Mouse (Mus musculus): Measurements from ENCODE around the gene Cebpz. TPM values are rescaled to one million over a fixed set of nuclear protein-coding genes. Genes with fewer than 3 reads are reported as not detected.

Gene Cebpz
- 10 to 100 TPM; 51.9 to 81.0 TPM for polyA plus RNA-seq (2017; shearing (Covaris generic))

DNA sequence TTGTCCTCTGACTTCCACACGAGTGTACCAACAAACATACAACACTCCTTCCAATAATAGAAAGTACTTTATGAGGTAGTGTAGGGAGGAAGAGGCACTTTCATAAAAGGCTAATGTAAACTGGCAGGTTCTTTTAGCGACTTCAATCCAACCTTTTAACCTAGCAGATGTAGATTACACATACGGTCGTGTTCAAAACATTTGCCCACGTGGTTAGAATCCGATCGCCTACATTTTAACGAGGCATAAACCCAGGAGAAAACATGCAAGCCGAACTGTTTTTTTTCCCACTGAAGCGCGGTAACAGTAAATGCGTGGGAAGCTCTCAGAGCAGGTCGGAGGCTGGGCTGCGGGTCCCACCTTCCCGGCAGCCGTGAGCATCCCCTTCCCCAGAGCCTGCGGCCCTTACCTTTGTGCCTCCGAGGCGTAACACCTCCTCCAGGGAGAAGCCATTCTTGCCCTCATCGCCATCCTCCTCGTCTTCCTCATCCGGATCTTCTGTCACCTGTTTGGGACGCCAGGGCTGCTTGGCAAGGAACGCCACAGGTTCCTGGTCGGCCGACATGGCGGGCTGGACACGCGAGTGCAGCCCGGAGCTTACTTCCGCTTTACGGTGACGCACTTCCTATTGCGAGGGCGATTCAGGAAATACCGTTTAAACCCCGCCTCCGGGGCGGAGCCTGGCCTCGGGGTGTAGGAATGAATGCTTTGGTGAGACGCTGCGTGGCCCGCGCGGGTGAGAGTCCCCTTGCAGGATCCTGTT is at the start of gene Cebpz, which contains the start of gene Ndufaf7:
Gene Cebpz, minus strand, starts transcription at position 601 of the 763 bp plus-strand sequence.
Gene Ndufaf7, plus strand, starts transcription at position 671 of the 763 bp plus-strand sequence.
- ATAC-seq, result peak; percentile 99

DNA sequence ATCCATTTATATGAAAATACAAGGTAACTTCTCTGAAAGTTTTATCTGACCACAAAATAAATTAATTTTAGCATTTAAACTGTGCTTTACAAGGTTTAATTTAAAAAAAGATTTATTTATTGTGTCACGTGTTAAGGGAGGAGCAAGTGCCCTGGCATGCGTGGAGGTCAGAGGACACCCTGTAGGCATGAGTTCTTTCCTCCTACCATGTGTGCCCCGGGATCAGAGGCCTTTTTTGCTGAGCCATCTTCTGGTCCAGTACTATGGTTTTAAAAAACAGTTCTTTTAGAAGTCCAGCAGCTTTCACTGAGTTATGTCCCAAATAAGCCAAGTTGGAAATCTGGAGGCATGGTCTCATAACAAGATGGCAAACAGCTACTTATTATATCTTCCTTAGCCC is 46.9 kb upstream of the Cebpz start:
- ATAC-seq, result no peak

- ATAC-seq, result no peak
Observed at GRCm38 (mm10) chr17:78983166-78983565, 46.3 kb upstream of the Cebpz start.

- ATAC-seq, result no peak
Observed at GRCm38 (mm10) chr17:78968500-78968899, 31.6 kb upstream of the Cebpz start.

- ATAC-seq, result no peak
Observed at GRCm38 (mm10) chr17:78966092-78966883, 29.4 kb upstream of the Cebpz start.

- no peak for ATAC-seq
Observed at GRCm38 (mm10) chr17:78964387-78964786, 27.5 kb upstream of the Cebpz start.

DNA sequence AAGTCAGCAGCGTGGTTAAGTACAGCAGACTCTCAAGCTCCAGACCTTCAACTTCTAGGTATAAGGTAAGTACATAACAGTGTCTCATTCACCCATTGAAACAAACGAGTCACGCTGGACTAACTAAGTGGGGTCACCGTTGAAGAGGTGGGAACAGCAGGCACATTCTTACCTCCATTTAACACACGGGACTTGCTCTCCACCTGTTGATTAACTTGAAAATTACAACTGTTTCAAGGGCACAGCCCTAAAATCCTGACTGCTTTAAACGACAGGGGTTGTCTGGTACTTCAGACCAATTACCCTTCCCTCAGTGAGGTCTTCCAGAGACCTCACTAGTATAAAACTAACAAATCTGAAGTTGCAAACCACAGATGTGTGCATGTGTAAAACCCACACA is 22.6 kb upstream of the Cebpz start:
- ATAC-seq, result no peak

DNA sequence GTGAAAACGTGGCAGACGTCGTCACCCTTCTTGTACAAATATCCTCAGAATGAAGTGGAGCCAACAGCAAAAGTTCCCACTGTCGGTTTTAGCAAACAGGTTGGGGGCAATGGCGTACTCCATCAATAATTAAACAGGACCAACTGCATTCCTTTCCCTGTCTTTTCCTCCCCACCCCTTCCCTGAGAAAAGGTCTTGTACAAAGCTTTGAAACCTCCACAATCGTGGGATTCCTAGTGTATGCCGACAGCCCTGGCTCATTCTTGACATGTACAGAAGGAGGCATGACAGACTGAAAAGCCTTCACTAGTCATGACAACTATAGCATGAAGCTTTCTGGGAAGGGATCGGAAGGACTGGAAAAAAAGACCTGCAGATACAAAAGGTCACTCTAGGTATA is 16.4 kb upstream of the Cebpz start:
- ATAC-seq, result no peak

DNA sequence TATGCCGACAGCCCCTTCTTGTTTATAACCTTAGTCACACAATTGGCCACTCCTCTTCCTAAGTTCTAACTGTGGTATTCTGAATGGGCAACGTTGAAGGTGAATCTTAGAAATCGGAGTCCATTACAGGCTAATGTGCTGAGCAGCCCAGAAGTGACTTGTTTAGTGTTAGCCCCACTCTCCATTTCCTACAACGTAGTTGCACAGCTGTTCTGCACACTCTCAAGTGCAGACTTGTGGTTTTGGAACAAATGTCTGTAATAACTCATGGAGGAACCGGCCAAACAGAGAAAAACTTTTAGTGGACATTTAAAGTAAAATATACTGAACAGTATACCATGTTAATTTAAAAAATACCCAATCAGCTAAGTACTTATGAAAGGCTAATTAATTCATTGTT is 15.2 kb upstream of the Cebpz start:
- ATAC-seq, result no peak

DNA sequence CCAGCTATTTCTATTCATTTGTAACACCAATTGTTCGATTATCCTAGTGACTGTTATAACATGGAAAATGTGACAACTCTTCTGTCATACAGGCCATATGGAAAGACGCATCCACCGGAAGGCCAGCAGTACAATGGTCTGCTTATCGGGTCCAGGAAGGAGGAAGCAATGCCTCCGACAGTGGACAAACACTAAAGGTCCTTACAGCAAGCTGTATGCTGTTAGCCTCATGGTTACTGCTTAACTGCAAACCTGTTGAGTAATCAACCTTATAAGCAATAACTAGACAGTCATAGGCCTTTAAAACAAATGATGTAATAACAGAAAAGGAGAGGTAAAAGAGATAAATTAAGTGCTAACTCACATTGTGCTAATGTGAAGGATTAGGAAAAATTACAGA is 14.4 kb upstream of the Cebpz start:
- no peak for ATAC-seq

- no peak for ATAC-seq
Observed at GRCm38 (mm10) chr17:78942579-78942978, 5.7 kb upstream of the Cebpz start.

DNA sequence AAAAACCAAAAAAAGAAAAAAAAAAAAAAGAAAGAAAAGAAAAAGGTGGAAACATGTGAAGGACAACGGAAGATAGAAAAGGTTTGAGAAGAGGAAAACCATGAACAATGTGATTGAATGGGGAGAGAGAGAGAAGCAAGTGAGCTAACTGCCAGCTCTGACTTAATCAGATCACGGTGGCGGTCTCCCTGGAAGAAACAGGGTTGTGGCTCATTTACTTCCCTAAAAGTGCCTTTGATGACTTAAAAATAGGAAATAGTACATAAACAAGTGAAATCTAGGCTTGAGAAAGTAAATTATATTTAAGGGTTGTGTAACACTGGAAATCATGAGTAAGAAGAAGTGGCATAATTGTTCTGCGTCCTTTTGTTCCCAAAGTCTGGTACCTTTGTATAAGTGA is 2.1 kb upstream of the Cebpz start:
- ATAC-seq, result no peak

- ATAC-seq, result no peak
Observed at GRCm38 (mm10) chr17:78937229-78937853, 475 bp upstream of the Cebpz start.

- no peak for ATAC-seq
Observed at GRCm38 (mm10) chr17:78935857-78936256, 1.0 kb downstream of the Cebpz start.

DNA sequence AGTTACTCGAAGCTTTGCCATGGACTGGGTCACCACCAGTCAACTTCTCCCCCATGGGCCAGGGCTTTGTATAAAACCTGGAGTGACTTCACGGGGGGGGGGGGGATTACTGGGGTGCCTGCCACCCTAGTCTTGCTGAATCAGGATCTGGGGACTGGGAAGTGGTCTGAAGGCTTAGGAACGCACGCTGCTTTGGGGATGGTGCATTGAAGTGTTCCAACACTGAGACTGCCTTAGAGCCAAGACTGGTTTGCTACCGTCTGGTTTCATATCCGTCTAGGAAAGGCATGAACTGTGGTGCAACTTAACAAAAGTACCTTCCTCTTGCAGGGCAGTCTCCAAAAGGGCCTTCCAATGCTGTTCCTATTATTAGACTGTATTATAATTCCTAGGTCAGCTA is 19.2 kb downstream of the Cebpz start:
- no peak for ATAC-seq

GRCm38 (mm10) chr17:78916899-78917298 is 20.0 kb downstream of the Cebpz start:
- peak; percentile 27 for ATAC-seq

GRCm38 (mm10) chr17:78916369-78916813 is 20.5 kb downstream of the Cebpz start, which contains the start of gene Cebpzos:
Cebpzos (plus strand) TSS chr17:78916500.
- peak; percentile 86 for ATAC-seq

DNA sequence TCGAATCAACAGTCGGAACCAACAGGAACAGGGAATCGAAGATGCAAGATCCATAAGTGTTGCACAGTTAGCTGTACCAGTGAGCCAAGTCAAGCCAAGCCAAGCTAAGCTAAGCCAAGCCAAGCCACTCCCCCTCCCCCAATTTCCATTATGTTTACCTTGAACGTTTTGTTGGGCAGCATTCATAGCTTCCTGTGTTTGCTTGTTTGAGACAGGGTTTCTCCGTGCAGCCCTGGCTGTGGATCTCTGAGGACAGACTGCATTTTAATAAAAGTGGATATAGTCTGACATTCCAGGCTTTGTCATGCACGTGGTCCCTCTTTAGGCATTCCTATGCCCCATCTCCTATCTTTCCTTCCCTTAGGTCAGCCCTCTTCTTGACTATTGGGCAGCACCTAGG is 21.1 kb downstream of the Cebpz start:
- ATAC-seq, result no peak

DNA sequence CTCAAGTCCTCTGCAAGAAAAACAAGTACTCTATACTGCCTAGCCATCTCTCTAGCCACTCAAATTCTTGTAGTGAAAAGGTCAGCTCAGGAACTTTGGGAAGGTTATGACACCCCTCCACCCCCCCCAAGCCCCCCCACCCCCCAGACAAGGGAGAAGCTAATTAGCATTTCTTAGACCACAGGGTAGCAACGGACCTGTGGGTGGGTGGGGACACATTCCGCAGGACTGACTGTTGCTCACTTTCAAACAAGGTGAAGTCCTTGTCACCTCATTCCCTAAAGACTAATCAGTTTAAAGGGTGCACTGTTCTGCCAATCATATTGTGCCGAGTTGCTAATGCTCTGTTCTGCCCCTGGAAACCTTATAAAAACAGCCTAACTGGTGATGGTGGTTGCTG is 22.9 kb downstream of the Cebpz start:
- ATAC-seq, result no peak

DNA sequence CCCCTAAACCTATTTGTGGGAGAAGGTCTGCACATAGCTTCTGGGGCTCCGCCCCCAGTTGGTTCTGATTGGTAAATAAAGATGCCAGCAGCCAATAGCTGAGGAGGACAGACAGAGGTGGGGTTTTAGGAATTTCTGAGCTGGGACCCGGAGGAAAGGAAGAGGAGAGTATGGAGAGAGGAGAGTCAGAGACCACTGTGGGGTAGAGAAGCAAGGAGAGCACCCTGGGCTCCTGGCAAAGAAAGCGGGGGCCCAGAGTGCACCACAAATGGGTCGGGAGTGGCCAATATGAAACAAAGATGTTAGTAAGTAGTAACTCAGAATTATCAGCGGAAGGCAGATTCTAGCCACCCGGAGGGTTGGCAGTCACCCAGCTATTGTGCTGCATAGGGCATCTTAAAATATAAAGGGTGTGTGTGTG is 24.0 kb downstream of the Cebpz start:
- no peak for ATAC-seq

GRCm38 (mm10) chr17:78909374-78909773 is 27.5 kb downstream of the Cebpz start:
- no peak for ATAC-seq

DNA sequence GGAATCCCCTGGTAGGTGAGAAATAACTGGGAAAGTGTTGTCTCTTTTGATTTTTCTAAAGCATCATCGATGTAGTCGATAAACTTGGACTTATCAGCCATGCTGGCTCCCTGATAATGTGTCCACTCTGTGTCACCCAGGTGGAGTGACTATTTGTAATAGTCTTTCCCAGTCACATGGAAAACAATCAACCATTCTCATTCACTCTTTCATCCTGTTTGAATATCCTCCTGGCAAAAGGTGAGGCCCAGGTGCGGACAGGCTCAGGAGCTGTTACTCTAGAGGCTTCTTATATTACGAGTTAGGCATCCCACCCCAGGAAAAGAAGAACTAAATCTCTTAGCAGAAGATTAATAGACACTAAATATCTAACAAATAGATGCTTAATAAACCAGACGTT is 30.0 kb downstream of the Cebpz start, which contains the start of gene Sult6b1:
Gene Sult6b1, minus strand, starts transcription at position 101 of the 400 bp plus-strand sequence.
- ATAC-seq, result no peak

DNA sequence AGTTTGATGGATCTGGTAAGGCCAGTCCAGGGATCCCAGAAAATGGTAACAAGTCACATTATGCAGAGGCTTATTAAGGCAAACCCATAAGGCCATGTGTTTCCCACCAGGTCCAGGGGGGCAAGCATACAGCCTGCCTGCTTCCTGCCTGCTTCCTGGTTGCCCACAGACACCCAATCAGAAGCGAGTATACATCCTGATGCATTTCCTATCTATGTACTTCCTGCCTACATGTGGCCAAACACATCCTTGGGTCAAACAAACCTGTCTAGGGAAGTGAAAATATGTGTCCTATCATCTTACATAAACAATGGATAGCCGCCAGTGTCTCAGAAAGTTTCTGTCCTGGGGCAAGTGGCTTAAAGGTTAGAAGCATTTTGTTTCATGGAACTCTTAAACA is 33.7 kb downstream of the Cebpz start:
- no peak for ATAC-seq
